Mouse (Mus musculus): ENCODE data around the gene 1700020N01Rik. TPM values are rescaled to one million over a fixed set of nuclear protein-coding genes. Genes with fewer than 3 reads are reported as not detected.

The 1700020N01Rik gene
- polyA plus RNA-seq, 1 experiment: not detected

DNA sequence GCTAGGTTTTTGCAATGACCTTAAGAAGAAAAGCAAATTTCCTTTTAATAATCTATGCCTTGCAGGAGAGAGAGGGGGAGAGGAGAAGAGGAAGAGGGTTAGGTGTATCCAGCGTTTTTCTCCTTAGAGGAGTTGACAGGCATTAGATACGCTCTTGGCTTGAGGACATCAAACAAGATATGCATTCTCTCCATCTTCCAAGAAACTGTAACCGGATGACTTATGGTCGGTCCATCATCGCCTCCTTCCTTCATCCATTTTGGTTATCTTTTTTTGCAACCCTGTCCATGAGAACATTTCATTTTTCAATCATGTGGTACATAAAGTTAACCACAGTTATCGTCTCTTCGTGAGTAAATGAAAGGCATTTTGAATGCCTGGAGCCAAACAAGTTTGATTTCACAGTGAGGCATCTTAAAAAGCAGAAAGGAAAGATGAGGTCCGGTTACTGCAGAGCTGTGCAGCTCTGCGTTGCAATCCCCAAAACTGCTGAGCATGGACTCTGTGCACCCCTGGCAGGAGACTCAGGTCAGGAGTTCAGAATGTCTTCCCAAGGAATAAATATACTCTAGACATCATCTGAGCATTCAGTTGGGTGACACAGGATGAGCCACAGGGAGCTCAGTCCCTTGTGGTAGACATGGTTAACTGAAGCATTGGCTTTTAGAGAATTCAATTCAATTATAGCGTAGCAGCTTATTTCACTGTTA lies 36.2 kb downstream of the 1700020N01Rik start:
- no peak overlapping the region for H3K4me3 ChIP-seq (replicated peaks; ENCODE audit: control insufficient read depth, low read depth, low read length)
- TF ChIP-seq CTCF (IDR thresholded peaks at IDR 0.05; ENCODE audit: control insufficient read depth, insufficient read depth, low read length) (no peak), POLR2A (IDR thresholded peaks at IDR 0.05; ENCODE audit: borderline replicate concordance, control insufficient read depth, low read depth, low read length) (no peak)
- 80% methylated on average over 10 of the region's 10 CpGs for WGBS
- H3K4me1 ChIP-seq (ENCODE audit: control insufficient read depth, insufficient read depth, low read length): no peaks in the 10 kb centered on the region
- no peak overlapping the region for H3K27ac ChIP-seq (ENCODE audit: control insufficient read depth, insufficient read depth, low read depth, low read length, poor library complexity)

- TF ChIP-seq POLR2A (IDR thresholded peaks at IDR 0.05; ENCODE audit: borderline replicate concordance, control insufficient read depth, low read depth, low read length) (no peak), CTCF (IDR thresholded peaks at IDR 0.05; ENCODE audit: control insufficient read depth, insufficient read depth, low read length) (no peak)
These were observed 38.5 kb downstream of the 1700020N01Rik start for GRCm38 (mm10) chr10:21631481-21631880.

GRCm38 (mm10) chr10:21632687-21633086 lies 39.7 kb downstream of the 1700020N01Rik start:
- Histone ChIP-seq H3K4me3 (replicated peaks; ENCODE audit: control insufficient read depth, low read depth, low read length) (no peak overlapping the region), H3K27ac (ENCODE audit: control insufficient read depth, insufficient read depth, low read depth, low read length, poor library complexity) (no peak overlapping the region), H3K4me1 (ENCODE audit: control insufficient read depth, insufficient read depth, low read length) (no peaks in the 10 kb centered on the region)
- WGBS: 71% methylated on average over 5 of the region's 5 CpGs
- TF ChIP-seq CTCF (IDR thresholded peaks at IDR 0.05; ENCODE audit: control insufficient read depth, insufficient read depth, low read length) (no peak), POLR2A (IDR thresholded peaks at IDR 0.05; ENCODE audit: borderline replicate concordance, control insufficient read depth, low read depth, low read length) (no peak)

More at GRCm38 (mm10) chr10:21631481-21631880, 38.5 kb downstream of the 1700020N01Rik start:
- 74% methylated on average over 1 of the region's 1 CpGs for WGBS
- H3K4me1 ChIP-seq (ENCODE audit: control insufficient read depth, insufficient read depth, low read length): no peaks in the 10 kb centered on the region
- no peak overlapping the region for H3K4me3 ChIP-seq (replicated peaks; ENCODE audit: control insufficient read depth, low read depth, low read length)
- H3K27ac ChIP-seq (ENCODE audit: control insufficient read depth, insufficient read depth, low read depth, low read length, poor library complexity): no peak overlapping the region

- H3K4me1 ChIP-seq (ENCODE audit: control insufficient read depth, insufficient read depth, low read length): no peaks in the 10 kb centered on the region
- H3K27ac ChIP-seq (ENCODE audit: control insufficient read depth, insufficient read depth, low read depth, low read length, poor library complexity): no peak overlapping the region
- 69% methylated on average over 4 of the region's 4 CpGs for WGBS
- H3K4me3 ChIP-seq (replicated peaks; ENCODE audit: control insufficient read depth, low read depth, low read length): no peak overlapping the region
- TF ChIP-seq POLR2A (IDR thresholded peaks at IDR 0.05; ENCODE audit: borderline replicate concordance, control insufficient read depth, low read depth, low read length) (no peak), CTCF (IDR thresholded peaks at IDR 0.05; ENCODE audit: control insufficient read depth, insufficient read depth, low read length) (no peak)
These were observed 43.2 kb downstream of the 1700020N01Rik start for GRCm38 (mm10) chr10:21635988-21636710.

DNA sequence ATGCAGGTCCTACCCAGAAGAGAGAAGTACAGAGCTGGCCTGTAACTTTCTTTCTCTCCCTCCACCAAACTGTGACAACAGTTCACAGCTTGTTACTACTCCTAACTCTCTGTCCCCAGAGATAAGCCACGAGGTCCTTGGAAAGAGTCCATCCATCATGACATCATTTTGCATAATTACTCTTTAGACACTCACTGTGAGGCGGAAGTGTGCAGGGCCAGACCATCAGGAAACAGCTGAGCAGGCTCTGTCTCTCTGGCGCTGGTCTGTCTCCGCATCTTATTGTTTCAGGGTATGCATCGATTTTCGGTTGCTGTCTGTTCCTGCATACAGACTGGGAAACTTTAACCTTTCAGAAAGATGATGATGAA lies 43.8 kb downstream of the 1700020N01Rik start:
- Histone ChIP-seq H3K4me3 (replicated peaks; ENCODE audit: control insufficient read depth, low read depth, low read length) (no peak overlapping the region), H3K4me1 (ENCODE audit: control insufficient read depth, insufficient read depth, low read length) (no peaks in the 10 kb centered on the region), H3K27ac (ENCODE audit: control insufficient read depth, insufficient read depth, low read depth, low read length, poor library complexity) (no peak overlapping the region)
- WGBS: 26% methylated on average over 6 of the region's 6 CpGs
- TF ChIP-seq POLR2A (IDR thresholded peaks at IDR 0.05; ENCODE audit: borderline replicate concordance, control insufficient read depth, low read depth, low read length): no peak
- TF ChIP-seq CTCF (IDR thresholded peaks at IDR 0.05; ENCODE audit: control insufficient read depth, insufficient read depth, low read length): no peak

- 69% methylated on average over 4 of the region's 4 CpGs for whole genome bisulfite sequencing
These were observed 58.4 kb downstream of the 1700020N01Rik start for GRCm38 (mm10) chr10:21651388-21651787.

DNA sequence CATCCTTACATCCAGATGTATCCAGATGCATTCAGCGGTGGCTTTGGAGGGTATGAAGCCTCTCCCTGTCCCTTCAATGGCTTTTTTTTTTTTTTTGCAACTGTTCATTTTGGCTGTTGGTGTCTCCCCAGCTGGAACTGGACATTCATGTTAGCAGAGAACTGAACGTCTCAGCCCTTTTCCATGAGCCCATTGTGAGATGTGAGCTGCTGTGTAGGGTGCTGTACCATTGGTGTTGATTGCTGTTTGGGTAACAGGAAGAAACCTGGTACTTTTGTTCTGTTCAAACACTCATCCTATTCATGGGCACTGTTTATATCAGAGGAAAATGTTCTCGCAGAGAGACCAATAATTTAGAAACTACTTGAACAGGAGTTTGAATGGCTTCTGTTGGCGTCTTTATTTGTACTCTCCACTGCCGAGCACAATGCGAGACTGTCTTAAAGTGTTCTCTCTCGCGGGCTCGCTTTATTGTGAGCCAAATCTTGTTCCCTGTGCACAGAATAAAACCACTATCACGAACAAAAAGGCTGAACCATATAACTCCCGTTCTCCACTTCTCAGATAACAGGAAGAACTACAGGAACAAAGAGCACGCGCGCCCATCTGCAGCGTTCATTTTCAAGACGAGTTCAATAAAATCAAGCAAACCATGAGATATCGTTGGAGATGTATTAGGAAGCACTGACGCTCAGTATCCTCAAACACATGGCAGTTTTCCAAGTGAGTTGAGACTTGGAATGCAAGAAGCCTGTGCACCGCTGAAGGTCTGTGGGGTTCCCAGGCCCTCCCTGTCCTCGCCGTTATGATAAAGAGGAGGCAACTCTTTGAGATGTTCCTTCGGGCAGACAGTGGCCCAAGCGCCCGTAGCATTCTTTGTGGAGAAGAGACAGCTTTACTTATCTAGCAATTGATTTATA lies 59.7 kb downstream of the 1700020N01Rik start:
- no peak for TF ChIP-seq POLR2A (IDR thresholded peaks at IDR 0.05; ENCODE audit: borderline replicate concordance, control insufficient read depth, low read depth, low read length)
- no peak for TF ChIP-seq CTCF (IDR thresholded peaks at IDR 0.05; ENCODE audit: control insufficient read depth, insufficient read depth, low read length)
- Histone ChIP-seq H3K27ac (ENCODE audit: control insufficient read depth, insufficient read depth, low read depth, low read length, poor library complexity) (no peak overlapping the region), H3K4me3 (replicated peaks; ENCODE audit: control insufficient read depth, low read depth, low read length) (no peak overlapping the region), H3K4me1 (ENCODE audit: control insufficient read depth, insufficient read depth, low read length) (no peaks in the 10 kb centered on the region)
- WGBS: 90% methylated on average over 24 of the region's 24 CpGs

More at GRCm38 (mm10) chr10:21651388-21651787, 58.4 kb downstream of the 1700020N01Rik start:
- H3K4me1 ChIP-seq (ENCODE audit: control insufficient read depth, insufficient read depth, low read length): no peaks in the 10 kb centered on the region
- H3K27ac ChIP-seq (ENCODE audit: control insufficient read depth, insufficient read depth, low read depth, low read length, poor library complexity): no peak overlapping the region
- no peak for TF ChIP-seq POLR2A (IDR thresholded peaks at IDR 0.05; ENCODE audit: borderline replicate concordance, control insufficient read depth, low read depth, low read length)
- TF ChIP-seq CTCF (IDR thresholded peaks at IDR 0.05; ENCODE audit: control insufficient read depth, insufficient read depth, low read length): no peak
- no peak overlapping the region for H3K4me3 ChIP-seq (replicated peaks; ENCODE audit: control insufficient read depth, low read depth, low read length)

DNA sequence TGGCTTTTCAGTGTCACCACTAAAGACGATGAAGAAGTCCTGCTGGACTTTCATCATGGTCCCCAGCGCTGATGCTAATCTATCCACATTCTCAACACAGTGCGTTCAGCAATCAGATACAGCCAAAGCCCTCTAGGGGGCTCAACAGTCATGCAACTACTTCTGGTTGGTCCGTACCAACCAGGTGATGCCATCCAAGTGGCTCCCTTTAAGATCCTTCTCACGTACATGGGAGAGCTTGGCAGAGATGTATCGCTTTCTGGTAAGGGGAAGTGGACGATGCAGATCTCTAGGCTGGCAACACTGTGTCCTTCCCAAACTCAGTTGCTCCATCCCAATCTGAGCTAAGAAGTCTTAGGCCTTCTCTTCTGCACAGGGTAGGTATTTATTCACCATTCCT lies 60.5 kb downstream of the 1700020N01Rik start:
- Histone ChIP-seq H3K4me3 (replicated peaks; ENCODE audit: control insufficient read depth, low read depth, low read length) (no peak overlapping the region), H3K4me1 (ENCODE audit: control insufficient read depth, insufficient read depth, low read length) (no peaks in the 10 kb centered on the region), H3K27ac (ENCODE audit: control insufficient read depth, insufficient read depth, low read depth, low read length, poor library complexity) (no peak overlapping the region)
- 87% methylated on average over 7 of the region's 7 CpGs for WGBS
- no peak for TF ChIP-seq POLR2A (IDR thresholded peaks at IDR 0.05; ENCODE audit: borderline replicate concordance, control insufficient read depth, low read depth, low read length)
- TF ChIP-seq CTCF (IDR thresholded peaks at IDR 0.05; ENCODE audit: control insufficient read depth, insufficient read depth, low read length): no peak

Measured in bone marrow, adult 2 months (tissue).